Mouse (Mus musculus): ENCODE measurements around the gene Irak3. TPM values are rescaled to one million over a fixed set of nuclear protein-coding genes. Genes with fewer than 3 reads are reported as not detected.

Irak3 gene
- total RNA-seq, 2 experiments from 2014 or later: 0.41 to 0.42 TPM

DNA sequence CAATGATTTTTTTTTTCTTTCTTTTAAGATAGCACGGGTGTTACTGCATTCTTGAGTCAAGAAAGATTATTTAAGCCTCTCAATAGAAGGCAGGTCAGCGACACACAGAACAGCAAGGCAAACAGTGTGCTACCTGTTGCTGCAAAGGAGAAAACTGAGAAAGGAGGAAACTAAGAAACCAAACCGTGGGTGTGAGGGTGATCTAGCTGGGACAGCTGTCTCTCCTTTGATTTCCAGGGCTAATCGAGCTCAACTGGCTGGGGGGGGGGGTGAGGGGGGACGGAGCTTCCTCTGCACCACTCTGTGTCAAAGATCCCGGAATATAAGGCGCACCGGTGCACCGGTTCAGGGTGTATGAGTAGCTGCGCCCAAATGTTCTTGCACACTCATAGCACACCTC, 32.9 kb downstream of the Irak3 start:
- no peak for DNase-seq (ENCODE audit: low spot score in 2 of 2)
- intact Hi-C loops (cut with DNase I): no loop called here

DNA sequence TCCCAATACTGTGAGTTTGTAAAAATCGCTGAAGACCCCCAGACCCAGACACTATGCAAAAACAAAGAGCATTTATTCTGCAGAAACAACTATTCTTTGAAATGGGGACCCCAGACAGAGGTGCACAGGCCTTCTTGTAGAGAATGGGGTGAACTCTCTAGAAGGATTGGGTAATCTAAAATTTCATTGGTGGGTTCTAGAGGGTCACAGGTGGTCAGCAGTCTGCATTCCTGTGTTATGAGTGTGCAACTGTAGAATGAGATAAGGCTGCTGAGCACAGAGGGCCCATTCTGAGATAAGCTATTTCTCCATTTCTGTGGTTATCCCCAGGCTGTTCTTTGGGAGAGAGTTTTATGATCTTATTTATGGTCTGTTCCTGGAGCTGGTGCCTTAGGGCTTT, 33.9 kb downstream of the Irak3 start:
- no peak for DNase-seq (ENCODE audit: low spot score in 2 of 2)
- intact Hi-C loops (cut with DNase I): no loop called here

DNA sequence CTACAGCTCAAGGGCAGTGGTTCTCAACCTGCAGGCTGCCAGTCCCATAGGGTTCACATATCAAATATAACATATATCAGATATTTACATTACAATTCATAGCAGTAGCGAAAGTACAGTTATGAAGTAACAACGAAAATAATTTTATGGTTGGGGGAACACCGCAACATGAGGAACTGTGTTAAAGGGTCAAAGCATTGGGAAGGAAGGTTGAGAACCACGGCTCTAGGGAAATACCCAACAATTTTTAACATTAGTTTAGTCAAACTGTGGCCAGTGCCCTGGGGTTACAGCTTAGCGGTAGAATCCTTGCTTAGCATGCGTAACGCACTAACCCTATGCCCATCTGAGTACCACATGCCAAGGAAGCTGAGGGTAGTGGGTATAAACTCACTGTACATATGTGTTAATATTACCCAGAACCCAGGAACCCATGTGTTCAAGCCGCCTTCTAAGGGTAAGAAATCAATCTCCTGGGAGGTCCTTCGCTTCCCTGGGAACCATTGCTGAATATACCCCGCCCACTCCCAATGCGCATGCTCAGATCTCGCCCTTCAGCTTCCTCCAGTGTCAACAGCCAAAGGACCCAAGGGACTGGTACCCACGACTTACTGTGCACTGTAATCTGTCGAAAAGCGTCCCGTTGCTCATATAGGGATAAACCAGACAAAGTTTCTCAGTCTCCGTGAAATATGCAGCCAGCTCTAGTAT, 36.0 kb downstream of the Irak3 start:
- DNase-seq (ENCODE audit: low spot score in 2 of 2): no peak
- intact Hi-C loops (cut with DNase I): no loop called here

DNA sequence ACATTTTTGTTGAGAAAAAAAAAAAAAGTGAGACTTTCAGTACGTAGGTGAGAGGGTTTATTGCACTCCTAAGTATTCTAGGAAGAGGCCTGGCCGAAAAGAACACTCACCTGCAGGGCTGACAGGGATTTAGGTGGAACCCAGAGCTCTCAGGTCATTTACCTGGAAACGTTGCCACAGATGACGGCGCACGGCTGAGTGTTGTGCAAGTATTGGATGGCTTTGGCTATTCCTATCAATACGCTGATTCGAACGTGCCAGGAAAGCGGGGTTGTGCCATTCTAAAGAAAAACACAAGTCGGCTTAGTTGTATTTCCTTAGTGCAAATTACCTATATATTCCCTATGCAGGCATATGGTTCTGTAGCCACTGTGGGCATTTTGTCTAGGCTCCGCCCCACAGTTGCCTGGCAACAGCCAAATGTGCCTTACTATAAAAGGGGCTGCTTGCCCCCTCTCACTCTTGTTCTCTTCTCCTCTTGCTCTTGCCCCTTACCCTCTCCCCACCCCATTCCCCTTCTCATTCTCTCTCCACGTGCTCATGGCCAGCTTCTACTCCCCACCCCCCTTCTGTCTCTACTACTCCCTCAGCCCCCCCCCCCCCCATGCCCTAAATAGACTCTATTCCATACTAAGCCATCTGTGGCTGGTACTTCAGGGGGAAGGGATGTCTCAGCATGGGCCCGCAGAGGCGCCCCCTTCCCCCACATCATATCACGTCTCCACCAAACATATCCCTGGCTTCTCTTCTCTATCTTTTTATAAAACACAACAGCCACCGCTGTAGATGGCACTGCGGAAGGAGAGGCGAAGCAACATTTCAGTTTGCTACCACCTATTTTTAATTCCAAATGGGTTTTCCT, 36.8 kb downstream of the Irak3 start:
- intact Hi-C loops (cut with DNase I): no loop called here
- peak; percentile 8 to 12 for DNase-seq (ENCODE audit: low spot score in 2 of 2)

DNA sequence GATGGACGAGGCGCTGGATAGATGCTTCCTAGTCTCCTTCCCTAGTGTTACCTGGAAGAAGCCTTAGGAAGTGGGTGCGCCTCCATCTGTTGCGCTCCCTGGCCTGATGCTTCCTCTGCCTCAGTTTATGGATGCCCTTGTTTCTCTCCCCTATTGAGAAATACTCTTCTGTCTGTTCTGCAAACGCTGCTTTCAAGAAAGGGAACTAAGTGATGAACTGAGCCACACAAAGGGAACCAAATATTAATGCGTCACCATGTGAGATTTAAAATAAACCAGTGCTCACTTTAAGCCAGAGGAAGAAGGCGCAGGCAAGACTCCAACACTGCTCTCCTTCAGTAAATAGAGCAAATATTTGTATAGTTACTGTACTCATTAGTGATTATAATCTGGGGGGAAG, 38.4 kb downstream of the Irak3 start:
- intact Hi-C loops (cut with DNase I): no loop called here
- DNase-seq (ENCODE audit: low spot score in 2 of 2): no peak

DNA sequence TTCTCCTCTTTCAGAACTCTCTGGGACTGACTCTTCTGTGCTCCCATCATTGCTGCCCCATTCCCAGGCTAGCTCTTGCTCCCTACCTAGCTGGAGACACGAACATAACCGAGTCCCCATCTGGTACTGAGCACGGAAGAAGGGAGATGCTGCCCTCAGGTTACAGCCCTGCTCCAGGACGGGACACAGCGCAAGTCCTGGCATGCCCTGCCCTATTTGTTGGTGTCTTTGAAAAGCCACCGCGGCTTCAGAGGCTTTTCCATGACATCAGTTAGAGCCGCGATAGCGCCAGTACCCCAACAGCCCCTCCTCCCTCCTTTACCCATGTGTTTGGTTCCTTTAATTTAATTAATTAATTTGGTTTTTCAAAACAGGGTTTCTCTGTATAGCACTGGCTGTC, 39.1 kb downstream of the Irak3 start:
- intact Hi-C loops (cut with DNase I): no loop called here
- DNase-seq (ENCODE audit: low spot score in 2 of 2): no peak

DNA sequence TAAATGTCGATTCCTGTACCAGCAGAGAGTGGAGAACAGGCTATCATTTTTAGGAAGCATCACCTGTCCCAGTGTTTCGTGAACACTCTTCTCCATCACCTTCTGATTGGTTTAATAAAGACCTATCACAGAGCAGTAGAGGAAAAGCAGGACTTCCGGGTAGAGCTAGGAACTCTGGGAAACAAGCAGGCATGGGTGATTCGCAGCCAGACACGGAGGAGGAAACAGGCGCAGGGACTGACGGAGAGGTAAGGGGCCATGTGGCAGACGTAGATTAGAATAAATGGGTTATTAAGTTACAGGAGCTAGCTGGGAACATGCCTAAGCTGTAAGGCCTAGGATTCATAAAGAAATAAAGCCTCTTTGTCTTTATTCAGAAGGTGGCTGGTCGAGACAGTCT, 41.4 kb downstream of the Irak3 start:
- intact Hi-C loops (cut with DNase I): no loop called here

DNA sequence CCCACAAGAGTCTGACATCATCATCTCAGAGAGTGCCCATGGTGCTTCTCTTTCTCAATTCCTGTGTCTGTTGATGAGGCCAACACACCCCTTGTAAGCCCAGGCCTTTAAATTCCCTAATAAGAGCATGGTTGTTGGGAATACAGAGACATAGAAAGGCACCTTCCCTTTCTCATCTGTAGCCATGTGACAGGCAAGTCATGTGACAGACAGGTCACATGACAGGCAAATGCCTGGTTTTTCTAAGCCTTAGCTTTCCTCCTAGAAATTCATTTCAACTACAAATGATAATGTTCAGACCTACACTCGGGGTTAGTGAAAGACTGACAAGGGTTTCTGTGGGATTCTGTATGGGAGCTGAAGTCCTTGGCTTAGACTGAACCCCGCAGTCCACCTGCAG, 48.0 kb downstream of the Irak3 start:
- no peak for DNase-seq (ENCODE audit: low spot score in 2 of 2)
- intact Hi-C loops (cut with DNase I): no loop called here

More for the DNA sequence above, 41.4 kb downstream of the Irak3 start:
- DNase-seq (ENCODE audit: low spot score in 2 of 2): no peak

DNA sequence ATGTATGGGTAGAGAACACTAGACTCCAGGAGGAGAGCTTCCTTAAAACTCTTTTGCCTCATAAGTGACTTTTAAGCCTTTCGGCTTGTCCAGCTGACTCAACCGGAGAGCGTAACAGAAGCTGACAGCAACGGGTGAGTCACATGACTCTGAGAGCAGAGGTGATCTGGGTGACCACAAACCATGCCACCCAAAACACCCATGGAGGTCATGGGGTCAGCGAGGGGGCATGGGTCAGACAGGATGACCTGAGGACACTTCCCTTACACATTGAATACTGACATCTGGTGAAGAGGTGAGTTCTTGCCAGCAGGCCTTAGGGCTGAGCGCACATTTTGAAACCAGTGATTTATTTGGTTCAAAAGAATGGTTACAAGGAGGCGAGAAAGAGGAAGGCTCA, 50.3 kb downstream of the Irak3 start:
- intact Hi-C loops (cut with DNase I): no loop called here
- no peak for DNase-seq (ENCODE audit: low spot score in 2 of 2)

DNA sequence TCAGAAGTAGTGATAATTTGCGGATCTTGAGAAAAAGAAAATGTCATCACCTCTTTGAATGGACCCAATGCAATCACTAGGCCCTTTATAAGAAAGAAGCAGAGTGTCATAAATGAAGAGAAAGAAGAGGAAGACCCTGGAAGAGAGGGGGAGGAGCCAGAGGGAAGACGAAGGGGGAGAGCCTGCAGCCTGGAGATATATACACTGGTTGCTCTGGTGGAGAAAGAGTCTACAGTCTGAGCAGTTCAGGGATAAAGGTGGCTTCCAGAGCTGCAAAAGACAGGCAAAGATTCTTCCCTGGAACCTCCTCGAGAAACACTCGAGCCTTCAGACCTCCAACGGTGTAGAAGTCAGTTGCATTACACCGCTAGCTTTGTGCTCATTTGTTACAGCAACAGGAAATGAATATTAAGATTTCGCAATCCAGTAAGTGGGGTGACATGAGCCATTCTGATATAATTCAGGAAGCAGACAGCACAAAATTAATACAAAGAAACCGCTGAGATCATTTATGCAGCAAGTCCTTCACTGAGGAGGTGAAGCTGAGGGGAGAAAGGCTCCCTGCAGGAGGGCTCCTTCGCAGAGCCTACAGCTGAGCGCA, 60.9 kb downstream of the Irak3 start:
- no peak for DNase-seq (ENCODE audit: low spot score in 2 of 2)
- intact Hi-C loops (cut with DNase I): no loop called here

DNA sequence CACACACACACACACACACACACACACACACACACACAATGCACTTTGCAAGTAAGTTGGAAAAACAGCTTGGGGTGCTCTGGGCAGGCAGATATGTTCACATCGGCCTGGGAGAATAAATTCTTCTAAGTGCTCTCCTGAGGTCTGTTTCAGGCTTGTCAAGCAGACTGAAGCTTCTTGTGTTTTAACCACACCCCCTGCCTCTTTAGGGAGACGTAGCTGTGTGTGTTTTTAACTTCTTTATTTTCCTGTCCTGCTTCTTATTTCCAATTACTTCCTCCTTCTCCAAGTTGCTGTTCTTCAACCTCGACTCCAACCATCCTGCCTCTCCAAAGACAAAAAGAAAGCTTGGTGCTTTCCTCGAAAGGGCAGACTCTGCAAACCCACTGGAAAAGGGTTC, 61.7 kb downstream of the Irak3 start:
- no peak for DNase-seq (ENCODE audit: low spot score in 2 of 2)
- intact Hi-C loops (cut with DNase I): no loop called here

DNA sequence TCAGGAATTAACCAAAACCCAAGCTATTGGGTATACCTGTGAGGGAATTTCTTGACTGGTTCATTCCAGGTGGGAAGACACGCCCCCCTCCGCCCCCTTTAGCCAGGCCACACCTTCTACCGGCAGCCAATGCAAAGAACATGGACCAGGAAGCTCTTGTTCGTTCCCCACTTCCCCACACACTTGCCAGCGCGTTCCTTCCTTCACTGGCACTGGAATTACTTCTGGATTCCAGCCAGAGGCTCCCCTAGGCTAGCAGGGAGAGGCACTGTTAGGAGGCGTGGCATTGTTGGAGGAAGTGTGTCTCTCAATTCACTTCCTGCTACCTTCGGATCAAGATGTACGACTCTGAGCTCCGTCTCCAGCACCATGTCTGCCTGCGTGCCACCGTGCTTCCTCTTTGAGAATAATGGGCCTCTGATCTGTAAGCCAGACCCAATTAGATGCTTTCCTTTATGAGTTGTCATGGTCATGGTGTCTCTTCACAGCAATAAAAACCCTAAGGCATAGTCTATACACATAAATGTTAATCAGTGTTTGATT, 65.8 kb downstream of the Irak3 start:
- DNase-seq (ENCODE audit: low spot score in 2 of 2): no peak
- intact Hi-C loops (cut with DNase I): no loop called here

DNA sequence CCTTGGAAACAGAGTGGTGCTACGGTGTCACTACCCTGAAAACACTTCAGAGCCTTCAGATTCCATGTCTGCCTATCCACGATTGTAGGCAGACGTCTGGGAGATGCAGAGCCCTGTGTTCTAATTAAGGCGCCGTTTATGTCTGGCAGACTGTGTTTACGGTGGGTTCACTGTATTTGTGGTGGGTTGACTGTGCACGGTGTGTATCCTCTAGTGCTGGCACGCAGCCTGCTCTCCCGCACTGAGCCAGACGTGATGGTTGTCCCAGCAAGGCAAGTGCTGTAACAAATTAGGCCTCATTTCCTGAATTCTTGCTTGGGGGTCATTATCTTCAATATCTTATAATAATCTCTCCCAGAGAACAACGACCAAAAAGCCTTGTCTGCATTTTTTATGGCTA, 68.2 kb downstream of the Irak3 start:
- DNase-seq (ENCODE audit: low spot score in 2 of 2): no peak
- intact Hi-C loops (cut with DNase I): no loop called here

DNA sequence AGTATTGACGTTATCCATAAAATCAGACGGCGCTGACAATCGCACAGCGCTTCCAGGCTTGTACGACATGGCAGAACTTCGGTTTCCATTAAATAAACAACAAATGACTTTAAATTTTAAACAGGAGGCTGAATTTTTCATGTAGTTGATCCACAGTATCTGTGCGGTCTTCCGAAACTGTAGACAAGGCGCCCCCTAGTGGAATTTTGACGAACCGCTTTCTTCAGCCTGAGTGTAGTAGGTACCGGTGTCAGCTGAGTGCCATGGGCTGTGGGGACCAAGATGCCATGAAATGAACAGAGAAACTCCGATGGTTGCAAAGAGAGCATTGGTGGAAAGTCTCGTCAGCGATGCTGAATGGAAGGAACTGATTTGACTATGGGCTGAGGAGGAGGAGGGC, 71.3 kb downstream of the Irak3 start:
- peak; percentile 26 to 31 for DNase-seq (ENCODE audit: low spot score in 2 of 2)
- intact Hi-C loops (cut with DNase I): no loop called here

DNA sequence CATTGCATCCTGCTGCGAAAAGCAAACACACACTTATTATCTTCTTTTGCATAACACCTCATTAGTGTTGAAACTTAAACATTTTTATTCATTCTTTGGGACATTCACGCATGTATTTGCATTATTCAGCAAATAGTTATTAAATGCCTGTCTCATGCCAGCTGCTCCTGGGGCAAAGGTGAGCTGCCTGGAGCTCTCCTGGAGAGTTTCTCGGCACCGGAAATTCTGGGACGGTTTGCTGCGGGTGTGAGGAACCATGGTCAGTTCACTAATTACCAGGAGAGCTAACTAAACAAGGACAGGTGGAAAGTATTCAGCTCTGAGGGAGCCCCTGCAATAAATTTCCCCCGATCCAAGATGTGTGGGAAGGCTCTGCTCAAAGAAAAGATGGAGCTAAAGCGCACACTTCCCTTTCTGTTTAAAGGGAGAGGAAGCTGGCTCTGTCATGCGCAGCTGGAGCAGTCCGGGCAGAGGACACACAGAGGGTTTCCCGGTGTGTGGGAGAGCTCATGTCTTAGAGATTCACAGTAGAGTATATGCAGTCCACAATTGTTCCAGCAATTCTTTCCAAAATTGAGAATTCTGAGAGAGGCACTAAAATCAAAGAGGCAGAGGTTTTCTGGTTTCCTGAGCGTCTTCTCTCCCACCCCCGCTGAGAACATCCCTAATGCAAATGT, 73.2 kb downstream of the Irak3 start:
- no peak for DNase-seq (ENCODE audit: low spot score in 2 of 2)
- intact Hi-C loops (cut with DNase I): loop anchor here (5.0 kb wide), 1 partner anchor 66 kb away; no protein-coding TSS in a partner anchor

DNA sequence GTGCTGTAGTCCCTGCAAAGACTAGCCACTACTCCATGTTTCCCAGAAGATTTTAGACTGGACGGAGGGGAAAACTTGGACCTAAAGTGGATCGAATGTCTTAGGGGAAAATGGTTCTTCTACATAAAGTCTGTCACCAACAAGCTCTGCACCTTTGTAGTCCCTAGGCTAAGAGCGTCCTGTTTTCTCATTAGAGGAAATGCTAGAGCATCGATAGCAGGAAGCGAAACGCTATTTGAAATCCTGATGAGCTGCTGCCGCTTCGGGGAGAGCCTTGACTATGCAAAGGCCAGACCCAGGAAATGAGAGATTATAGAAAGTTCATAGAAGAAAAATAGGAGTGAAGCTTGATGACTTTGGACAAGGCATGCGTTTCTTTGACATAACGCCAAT, 76.5 kb downstream of the Irak3 start:
- DNase-seq (ENCODE audit: low spot score in 2 of 2): no peak
- intact Hi-C loops (cut with DNase I): loop anchor here (2.0 to 5.0 kb wide), 2 partner anchors 63 to 323 kb away; no protein-coding TSS in a partner anchor

DNA sequence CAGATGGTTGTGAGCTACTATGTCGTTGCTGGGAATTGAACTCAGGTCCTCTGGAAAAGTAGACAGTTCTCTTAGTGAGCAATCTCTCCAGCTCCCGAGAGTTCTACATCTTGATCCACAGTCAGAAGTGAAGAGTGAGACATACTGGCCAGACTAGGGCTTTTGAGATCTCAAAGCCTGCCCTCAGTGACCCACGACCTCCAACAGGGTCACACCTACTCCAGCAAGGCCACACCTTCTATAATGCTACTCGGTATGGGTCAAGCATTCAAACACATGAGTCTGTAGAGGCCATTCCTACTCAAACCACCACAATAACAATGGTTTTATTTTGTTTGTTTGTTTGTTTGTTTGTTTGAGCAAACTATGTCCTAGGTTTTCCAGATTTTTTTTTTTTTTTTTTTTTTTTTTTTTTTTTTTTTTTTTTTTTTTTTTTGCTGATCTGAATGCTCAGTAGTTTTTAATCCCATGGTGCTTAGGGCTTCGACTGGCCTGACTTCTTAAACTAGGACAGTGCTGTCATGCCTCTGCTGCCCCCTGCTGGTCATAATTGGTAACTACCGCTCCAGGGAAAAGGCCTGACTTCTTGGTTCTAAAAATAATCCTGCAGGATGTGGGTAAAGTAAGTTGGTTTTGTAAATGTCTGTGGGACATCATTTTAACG, 77.0 kb downstream of the Irak3 start:
- intact Hi-C loops (cut with DNase I): loop anchor here (2.0 to 5.0 kb wide), 3 partner anchors 63 to 478 kb away; no protein-coding TSS in a partner anchor
- peak; percentile 73 to 82 for DNase-seq (ENCODE audit: low spot score in 2 of 2)

DNA sequence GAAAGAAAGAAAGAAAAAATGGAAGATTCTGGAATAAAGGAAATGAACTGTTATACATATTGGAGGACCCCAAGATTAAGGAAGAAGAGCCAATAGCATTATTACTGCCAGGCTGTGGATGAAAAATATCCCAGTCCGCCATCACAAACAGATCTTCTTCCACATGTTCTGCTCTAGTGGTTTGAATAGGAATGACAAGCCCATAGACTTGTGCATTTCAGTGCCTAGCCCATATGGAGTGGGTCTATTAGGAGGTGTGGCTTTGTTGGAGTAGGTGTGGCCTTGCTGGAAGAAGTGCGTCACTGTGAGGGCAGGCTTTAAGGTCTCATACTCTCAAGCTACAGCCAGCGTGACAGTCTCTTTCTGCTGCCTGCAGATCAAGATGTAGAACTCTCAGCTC, 78.2 kb downstream of the Irak3 start:
- DNase-seq (ENCODE audit: low spot score in 2 of 2): no peak
- intact Hi-C loops (cut with DNase I): loop anchor here (2.0 to 5.0 kb wide), 2 partner anchors 321 to 476 kb away; no protein-coding TSS in a partner anchor

DNA sequence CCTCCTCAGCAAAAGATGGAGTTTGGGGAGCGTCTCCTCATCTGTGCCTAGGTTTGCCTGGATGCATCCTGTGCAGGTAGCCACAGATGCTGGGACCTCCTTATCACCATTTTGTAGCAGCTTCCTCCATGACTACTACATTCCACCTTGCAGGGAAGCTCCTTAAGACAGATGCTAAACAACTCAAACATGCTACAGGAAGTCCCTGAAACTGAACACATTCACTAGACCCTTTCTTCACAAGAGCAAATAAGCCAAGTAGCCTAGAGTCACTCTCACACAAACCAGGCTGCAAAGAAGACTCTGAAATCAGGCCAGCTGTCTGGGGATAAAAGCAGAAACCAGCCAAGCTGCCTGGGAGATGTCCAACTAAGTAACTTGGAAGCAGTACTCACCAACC, 86.7 kb downstream of the Irak3 start:
- intact Hi-C loops (cut with DNase I): no loop called here
- DNase-seq (ENCODE audit: low spot score in 2 of 2): no peak

Measured in left cerebral cortex, postnatal 36 days (tissue).